Mouse (Mus musculus): ENCODE results near the gene Itih4. TPM values are rescaled to one million over a fixed set of nuclear protein-coding genes. Genes with fewer than 3 reads are reported as not detected.

Itih4 gene
- polyA plus RNA-seq, 1 experiment from 2014 or later, result not detected

GRCm38 (mm10) chr14:30868826-30869225 is 17.4 kb upstream of the Itih4 start:
- Histone ChIP-seq H3K4me2 (no peak overlapping the region), H3K9me3 (no peaks in the 10 kb centered on the region), H3K27me3 (no peaks in the 10 kb centered on the region), H3K36me3 (peaks cover 58% of the 10 kb centered on the region), H3K4me3 (no peak overlapping the region), H3K9ac (no peak overlapping the region), H3K27ac (no peak overlapping the region), H3K4me1 (replicated peaks) (no peaks in the 10 kb centered on the region)
- no peak for ATAC-seq (ENCODE audit: low FRiP score)
- WGBS, result 92% methylated on average over 10 of the region's 10 CpGs

DNA sequence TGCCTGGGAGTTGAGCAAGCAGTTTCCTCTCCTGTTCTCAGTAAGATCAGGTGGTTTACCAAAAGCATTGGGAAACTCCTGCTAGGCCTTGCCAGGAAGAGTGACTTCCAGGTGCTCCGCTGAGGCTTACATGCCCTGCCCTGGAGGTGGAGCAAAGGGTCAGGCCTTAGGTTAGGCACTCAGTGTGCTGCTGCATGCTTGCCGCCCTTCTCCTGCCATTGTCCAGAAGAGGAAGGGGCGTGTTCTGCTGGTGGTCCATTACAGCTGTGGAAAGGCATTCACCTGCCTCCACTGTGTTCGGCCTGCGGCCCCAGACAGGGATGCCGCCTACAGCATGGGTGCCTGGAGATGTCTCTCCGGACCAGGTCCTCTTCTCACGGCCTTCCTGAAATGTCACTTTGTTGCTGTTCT is 16.9 kb upstream of the Itih4 start:
- Histone ChIP-seq H3K27me3 (no peaks in the 10 kb centered on the region), H3K36me3 (peaks cover 64% of the 10 kb centered on the region), H3K4me2 (no peak overlapping the region), H3K4me3 (no peak overlapping the region), H3K9me3 (no peaks in the 10 kb centered on the region), H3K27ac (no peak overlapping the region), H3K9ac (no peak overlapping the region), H3K4me1 (replicated peaks) (no peaks in the 10 kb centered on the region)
- 85% methylated on average over 8 of the region's 8 CpGs for WGBS
- no peak for ATAC-seq (ENCODE audit: low FRiP score)

DNA sequence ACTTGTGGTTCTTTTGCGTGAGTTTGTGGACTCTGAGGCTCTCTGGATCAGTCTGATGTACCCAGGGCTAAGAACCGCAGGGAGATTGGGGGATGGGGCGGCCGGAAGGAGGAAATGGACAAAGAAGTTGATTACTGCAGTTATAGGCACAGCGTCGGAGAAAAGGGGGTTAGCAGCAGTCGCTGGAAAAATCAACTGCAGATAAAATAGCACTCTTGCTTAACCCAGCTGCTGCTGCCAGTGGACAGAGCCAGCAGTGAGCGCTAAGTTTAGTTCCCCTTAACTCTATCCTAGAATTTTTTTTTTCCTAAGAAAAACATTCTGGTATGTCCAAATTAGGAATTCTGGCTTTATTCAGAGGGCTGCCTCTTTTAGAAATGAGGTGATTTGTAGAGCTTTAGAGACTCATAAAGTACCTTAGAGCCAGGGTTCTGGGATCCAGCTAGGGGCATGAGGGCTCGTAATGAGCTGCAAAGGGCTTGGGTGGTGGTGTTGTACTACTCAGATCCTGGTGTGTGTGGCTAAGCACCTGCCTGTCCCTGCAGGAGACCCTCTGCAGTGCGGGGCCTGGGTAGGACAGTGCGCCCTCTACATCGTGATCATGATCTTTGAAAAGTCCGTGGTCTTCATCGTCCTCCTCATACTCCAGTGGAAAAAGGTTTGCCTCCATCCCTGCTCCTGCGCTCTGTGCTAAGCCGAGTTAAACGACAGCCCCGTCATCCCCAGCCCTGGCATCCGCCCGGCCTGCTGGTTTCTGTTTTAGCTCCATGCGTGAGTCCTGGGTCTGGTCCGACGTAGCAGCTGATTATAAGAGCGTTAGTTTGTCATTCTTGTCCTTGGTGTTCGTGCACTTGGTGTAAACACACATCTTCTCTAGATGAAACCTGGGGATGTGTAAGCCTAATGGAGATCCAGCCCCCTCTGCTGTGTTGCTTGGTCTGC is 15.8 kb upstream of the Itih4 start:
- no peaks in the 10 kb centered on the region for H3K9me3 ChIP-seq
- no peaks in the 10 kb centered on the region for H3K4me1 ChIP-seq (replicated peaks)
- no peaks in the 10 kb centered on the region for H3K27me3 ChIP-seq
- no peak overlapping the region for H3K9ac ChIP-seq
- WGBS, result 92% methylated on average over 25 of the region's 25 CpGs
- no peak for ATAC-seq (ENCODE audit: low FRiP score)
- H3K4me2 ChIP-seq, result no peak overlapping the region
- H3K27ac ChIP-seq, result no peak overlapping the region
- no peak overlapping the region for H3K4me3 ChIP-seq
- peaks cover 64% of the 10 kb centered on the region for H3K36me3 ChIP-seq

GRCm38 (mm10) chr14:30874095-30874700 is 12.1 kb upstream of the Itih4 start:
- ATAC-seq (ENCODE audit: low FRiP score), result no peak
- H3K36me3 ChIP-seq, result peaks cover 65% of the 10 kb centered on the region

DNA sequence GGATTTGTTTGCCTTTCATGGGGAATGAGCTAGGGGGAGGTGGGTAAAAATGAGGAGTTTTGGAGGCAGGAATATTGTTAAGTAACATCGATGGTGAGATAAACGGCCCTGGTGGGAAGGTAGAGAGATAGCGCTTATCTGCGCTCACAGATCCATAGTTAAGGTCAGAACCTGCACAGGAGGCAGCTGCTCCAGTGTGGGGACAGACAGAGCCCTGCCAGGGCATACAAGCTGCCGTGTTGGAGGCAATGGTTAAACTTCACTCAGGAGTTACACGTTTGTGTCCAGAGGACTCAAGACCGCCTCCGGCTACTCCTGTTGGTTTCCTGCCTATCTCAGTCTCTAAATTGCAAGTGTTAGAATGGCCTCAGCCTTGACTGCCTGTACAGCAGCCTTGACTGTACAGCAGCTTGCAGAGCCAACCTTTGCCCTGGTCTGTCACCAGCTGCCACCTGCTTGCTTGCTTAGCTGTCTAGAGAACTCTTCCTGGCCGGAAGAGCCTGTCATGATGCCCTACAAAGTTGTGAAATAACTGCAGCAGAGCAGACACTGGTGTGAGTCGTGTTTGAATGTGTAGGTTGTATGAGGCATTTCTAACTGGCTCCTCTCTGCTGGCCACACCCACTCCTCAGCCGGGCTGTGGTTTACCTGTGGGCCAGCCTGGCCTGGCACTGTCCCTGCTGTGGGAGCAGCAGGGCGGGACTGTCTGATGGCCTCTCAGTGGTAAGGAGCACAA is 11.0 kb upstream of the Itih4 start:
- ATAC-seq (ENCODE audit: low FRiP score), result no peak
- peaks cover 8% of the 10 kb centered on the region for H3K4me1 ChIP-seq (replicated peaks)
- 93% methylated on average over 12 of the region's 12 CpGs for WGBS

More at GRCm38 (mm10) chr14:30874095-30874700, 12.1 kb upstream of the Itih4 start:
- H3K27ac ChIP-seq, result no peak overlapping the region
- WGBS, result 87% methylated on average over 18 of the region's 18 CpGs
- no peaks in the 10 kb centered on the region for H3K27me3 ChIP-seq
- H3K9me3 ChIP-seq, result no peaks in the 10 kb centered on the region
- H3K4me3 ChIP-seq, result no peak overlapping the region
- no peak overlapping the region for H3K4me2 ChIP-seq
- no peak overlapping the region for H3K9ac ChIP-seq
- H3K4me1 ChIP-seq (replicated peaks), result peaks cover 1% of the 10 kb centered on the region; the same call in 1 of the 2 replicates

GRCm38 (mm10) chr14:30875955-30876354 is 10.3 kb upstream of the Itih4 start:
- Histone ChIP-seq H3K36me3 (peaks cover 61% of the 10 kb centered on the region), H3K27me3 (no peaks in the 10 kb centered on the region), H3K4me1 (replicated peaks) (peaks cover 8% of the 10 kb centered on the region), H3K4me3 (no peak overlapping the region), H3K9ac (no peak overlapping the region), H3K27ac (no peak overlapping the region), H3K9me3 (no peaks in the 10 kb centered on the region), H3K4me2 (no peak overlapping the region)
- WGBS, result 85% methylated on average over 9 of the region's 9 CpGs
- ATAC-seq (ENCODE audit: low FRiP score), result no peak

More for the DNA sequence above, 11.0 kb upstream of the Itih4 start:
- Histone ChIP-seq H3K4me3 (no peak overlapping the region), H3K9me3 (no peaks in the 10 kb centered on the region), H3K4me2 (no peak overlapping the region), H3K27me3 (no peaks in the 10 kb centered on the region), H3K27ac (no peak overlapping the region), H3K9ac (no peak overlapping the region), H3K36me3 (peaks cover 66% of the 10 kb centered on the region)

GRCm38 (mm10) chr14:30876451-30876850 is 9.8 kb upstream of the Itih4 start:
- no peak for ATAC-seq (ENCODE audit: low FRiP score)
- Histone ChIP-seq H3K4me3 (no peak overlapping the region), H3K9me3 (no peaks in the 10 kb centered on the region), H3K27ac (no peak overlapping the region), H3K27me3 (no peaks in the 10 kb centered on the region), H3K36me3 (peaks cover 56% of the 10 kb centered on the region), H3K4me2 (no peak overlapping the region), H3K9ac (no peak overlapping the region), H3K4me1 (replicated peaks) (peaks cover 8% of the 10 kb centered on the region)
- WGBS, result 90% methylated on average over 10 of the region's 10 CpGs

GRCm38 (mm10) chr14:30877827-30878226 is 8.4 kb upstream of the Itih4 start:
- H3K27me3 ChIP-seq, result no peaks in the 10 kb centered on the region
- H3K4me1 ChIP-seq (replicated peaks), result peaks cover 8% of the 10 kb centered on the region
- H3K9me3 ChIP-seq, result no peaks in the 10 kb centered on the region
- no peak for ATAC-seq (ENCODE audit: low FRiP score)
- no peak overlapping the region for H3K9ac ChIP-seq
- H3K36me3 ChIP-seq, result peaks cover 52% of the 10 kb centered on the region
- WGBS, result 99% methylated on average over 3 of the region's 3 CpGs
- H3K4me2 ChIP-seq, result no peak overlapping the region
- no peak overlapping the region for H3K4me3 ChIP-seq
- no peak overlapping the region for H3K27ac ChIP-seq

DNA sequence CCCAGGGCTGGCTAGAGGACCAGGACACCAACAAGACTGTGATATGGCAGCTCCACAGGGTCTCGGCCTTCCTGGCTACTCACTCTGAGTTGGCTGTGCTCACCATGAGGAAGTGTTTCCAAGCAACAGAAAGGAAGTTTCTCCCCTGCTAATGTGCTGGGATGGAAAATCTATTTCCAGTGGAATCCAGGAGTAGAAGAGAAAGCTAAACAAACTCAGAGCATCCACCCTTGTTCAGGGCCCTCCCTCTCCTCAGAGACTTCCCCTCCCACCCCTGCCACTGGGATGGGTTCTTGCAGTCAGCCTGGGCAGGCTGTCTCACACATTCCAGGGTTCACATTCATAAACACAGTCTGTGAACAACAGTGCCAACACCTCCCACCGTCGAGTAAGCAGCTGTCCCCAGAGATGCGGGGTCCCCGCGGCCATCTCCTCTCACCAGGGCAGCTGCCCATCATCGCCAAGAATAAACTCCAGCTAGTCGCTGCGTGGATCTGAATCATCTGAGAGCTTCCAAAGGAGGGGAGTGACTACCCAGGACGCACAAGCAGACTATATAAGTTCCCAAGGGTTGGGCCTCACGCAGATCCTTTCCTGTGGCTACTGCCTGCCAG is 7.2 kb upstream of the Itih4 start, which contains the start of gene Mustn1:
Gene Mustn1 (plus strand): TSS at position 243 of the 614 bp plus-strand sequence.
- no peak for ATAC-seq (ENCODE audit: low FRiP score)
- Histone ChIP-seq H3K27ac (no peak within 1 kb of the TSS), H3K9ac (no peak within 1 kb of the TSS), H3K4me3 (no peak within 1 kb of the TSS), H3K4me1 (replicated peaks) (peaks cover 8% of the 10 kb centered on the region), H3K4me2 (no peak within 1 kb of the TSS), H3K9me3 (no peaks in the 10 kb centered on the region), H3K36me3 (peaks cover 40% of the 10 kb centered on the region), H3K27me3 (no peaks in the 10 kb centered on the region)
- 80% methylated on average over 11 of the region's 11 CpGs for WGBS

DNA sequence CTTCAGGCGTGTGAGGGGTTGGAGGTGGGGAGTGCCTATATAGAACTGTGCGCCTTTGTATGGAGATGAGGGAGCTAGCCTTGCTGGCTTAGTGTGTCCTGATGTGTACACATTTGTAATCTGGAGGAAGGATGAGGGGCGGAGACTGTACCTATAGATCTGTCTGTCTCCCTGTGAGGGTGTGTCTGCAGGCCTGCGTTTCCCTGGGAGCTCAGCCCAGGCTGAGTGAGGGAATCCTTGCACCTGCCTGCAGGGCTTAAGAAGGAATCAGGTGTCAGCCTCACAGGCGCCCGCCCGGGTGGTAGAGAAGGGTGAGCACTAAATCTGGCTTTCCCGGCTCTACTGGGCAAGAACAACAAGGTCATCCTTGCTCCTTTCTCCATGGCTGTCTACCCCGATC is 6.5 kb upstream of the Itih4 start:
- Histone ChIP-seq H3K4me3 (no peak overlapping the region), H3K9me3 (no peaks in the 10 kb centered on the region), H3K9ac (no peak overlapping the region), H3K27me3 (no peaks in the 10 kb centered on the region), H3K4me2 (no peak overlapping the region), H3K27ac (no peak overlapping the region), H3K36me3 (peaks cover 32% of the 10 kb centered on the region), H3K4me1 (replicated peaks) (peaks cover 8% of the 10 kb centered on the region)
- ATAC-seq (ENCODE audit: low FRiP score), result no peak
- 72% methylated on average over 9 of the region's 9 CpGs for WGBS

DNA sequence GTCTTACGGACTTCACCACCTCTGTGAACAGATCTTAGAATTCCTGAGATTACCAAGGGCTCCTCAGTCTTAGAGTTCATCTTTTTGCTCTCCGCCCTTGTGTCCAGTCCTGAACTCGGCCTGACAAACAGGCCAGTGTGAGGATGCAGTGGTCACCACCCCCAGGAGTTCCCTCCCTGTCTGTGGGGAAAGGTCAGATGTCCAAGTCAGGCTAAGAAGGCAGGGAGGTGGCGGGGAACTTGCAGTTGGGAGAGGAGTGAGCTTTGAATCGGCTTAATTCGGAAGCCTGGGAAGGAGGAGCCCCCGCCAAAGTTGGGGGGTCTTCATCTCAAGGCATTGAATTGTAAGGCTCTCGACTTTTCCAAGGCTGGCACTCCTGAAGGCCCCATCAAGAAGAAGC is 6.0 kb upstream of the Itih4 start:
- ATAC-seq (ENCODE audit: low FRiP score), result no peak
- H3K27me3 ChIP-seq, result no peaks in the 10 kb centered on the region
- H3K4me1 ChIP-seq (replicated peaks), result peaks cover 8% of the 10 kb centered on the region
- H3K9me3 ChIP-seq, result no peaks in the 10 kb centered on the region
- no peak overlapping the region for H3K4me3 ChIP-seq
- no peak overlapping the region for H3K4me2 ChIP-seq
- peaks cover 29% of the 10 kb centered on the region for H3K36me3 ChIP-seq
- no peak overlapping the region for H3K9ac ChIP-seq
- 81% methylated on average over 8 of the region's 8 CpGs for WGBS
- H3K27ac ChIP-seq, result no peak overlapping the region

Data from hindbrain, embryonic 13.5 days (tissue).